9 mouse cellular contexts compared by ENCODE assay signal in genomic region chr4:118171006-118171405, GRCm38 (mm10). TPM values are rescaled to one million over a fixed set of nuclear protein-coding genes. Genes with fewer than 3 reads are reported as not detected.
DNase-seq lines count a peak whose midpoint lies in the region; ATAC-seq and TF ChIP-seq lines count a peak whose summit lies in the region.
"Had no signal": no experiment of that assay in that cellular context is flagged by ENCODE, and none has a peak within 500 bp of the region (broad histone marks: within the 10 kb centered on the region; RNA-seq: fewer than 3 reads in every experiment).

No protein-coding gene starts in this region.

- H3K27me3 ChIP-seq in heart, adult 2 months (ENCODE audit: control insufficient read depth, insufficient read depth, low read length) = no peaks in the 10 kb centered on the region
- no peaks in the 10 kb centered on the region for H3K27me3 ChIP-seq in thymus, adult 2 months (ENCODE audit: control insufficient read depth, insufficient read depth, low read length)
- no peaks in the 10 kb centered on the region for H3K27me3 ChIP-seq in heart, embryonic 12.5 days (replicated peaks)
- H3K27me3 ChIP-seq: stomach, embryonic 15.5 days had no signal

- TF ChIP-seq EP300 in heart, adult 2 months (IDR thresholded peaks at IDR 0.05; ENCODE audit: insufficient read depth, low read depth, low read length) = no peak

- intact Hi-C loops in heart, adult 2 months (cut with DNase I) = no loop called here

- no peak overlapping the region for H3K4me3 ChIP-seq in heart, adult 2 months
- no peak overlapping the region for H3K4me3 ChIP-seq in thymus, adult 2 months (ENCODE audit: control insufficient read depth, insufficient read depth, low read length)
- H3K4me3 ChIP-seq in heart, embryonic 12.5 days = no peak overlapping the region
- H3K4me3 ChIP-seq: stomach, embryonic 15.5 days had no signal

- DNase-seq in heart, adult 2 months = no peak
- DNase-seq in heart, adult 11 months = no peak
- DNase-seq in thymus, adult 2 months = peak; percentile 43
- DNase-seq in thymus, adult 18-20 months = no peak
- peak; percentile 59 for DNase-seq in induced T-regulatory cell, adult 2 months (ENCODE audit: low read depth)
- no peak for DNase-seq in layer of hippocampus, postnatal 25 days (ENCODE audit: extremely low spot score in 1 of 2, low spot score in 1 of 2)

- no peaks in the 10 kb centered on the region for H3K4me1 ChIP-seq in heart, adult 2 months (ENCODE audit: control insufficient read depth, insufficient read depth, low read length)
- no peaks in the 10 kb centered on the region for H3K4me1 ChIP-seq in thymus, adult 2 months (replicated peaks; ENCODE audit: control insufficient read depth, insufficient read depth, low read length)
- no peaks in the 10 kb centered on the region for H3K4me1 ChIP-seq in heart, embryonic 12.5 days (replicated peaks)
- H3K4me1 ChIP-seq: stomach, embryonic 15.5 days had no signal

- TF ChIP-seq POLR2A in heart, adult 2 months (IDR thresholded peaks at IDR 0.05; ENCODE audit: insufficient read depth, low read depth, low read length) = no peak
- TF ChIP-seq POLR2A in thymus, adult 2 months (IDR thresholded peaks at IDR 0.05; ENCODE audit: control insufficient read depth, extremely low read depth, insufficient read depth, low read length, poor library complexity) = no peak

- no peaks in the 10 kb centered on the region; the same call in 1 of the 2 replicates for H3K36me3 ChIP-seq in heart, adult 2 months (ENCODE audit: control insufficient read depth, insufficient read depth, low read length)
- H3K36me3 ChIP-seq in thymus, adult 2 months (ENCODE audit: control insufficient read depth, insufficient read depth, low read length) = peaks cover 76% of the 10 kb centered on the region
- H3K36me3 ChIP-seq in heart, embryonic 12.5 days = peaks cover 98% of the 10 kb centered on the region

- H3K4me2 ChIP-seq in heart, embryonic 12.5 days = no peak overlapping the region
- H3K4me2 ChIP-seq: stomach, embryonic 15.5 days had no signal

- ATAC-seq in monocyte, adult 5-6 weeks (replicated peaks; ENCODE audit: insufficient number of reproducible peaks, low FRiP score, low TSS enrichment, poor library complexity, severe bottlenecking) = no peak
- no peak for ATAC-seq in heart, embryonic 12.5 days (ENCODE audit: insufficient number of reproducible peaks, low FRiP score)

- no peak overlapping the region for H3K27ac ChIP-seq in heart, adult 2 months
- H3K27ac ChIP-seq in thymus, adult 2 months (ENCODE audit: control insufficient read depth, insufficient read depth, low read length) = no peak overlapping the region
- H3K27ac ChIP-seq in heart, embryonic 12.5 days (ENCODE audit: poor library complexity, severe bottlenecking) = no peak overlapping the region
- H3K27ac ChIP-seq: stomach, embryonic 15.5 days had no signal

- WGBS in heart, adult 2 months = 93% methylated on average over 9 of the region's 9 CpGs
- WGBS in thymus, adult 2 months = 92% methylated on average over 9 of the region's 9 CpGs
- 84% methylated on average over 9 of the region's 9 CpGs for WGBS in heart, embryonic 12.5 days

- TF ChIP-seq CTCF in heart, adult 2 months (IDR thresholded peaks at IDR 0.05) = peak; percentile 66
- peak; percentile 74; the same call in 1 of the 2 replicates for TF ChIP-seq CTCF in thymus, adult 2 months (IDR thresholded peaks at IDR 0.05; ENCODE audit: borderline replicate concordance, control insufficient read depth, extremely low read depth, insufficient read depth, low read length, poor library complexity)

- no peaks in the 10 kb centered on the region for H3K9me3 ChIP-seq in heart, embryonic 12.5 days (replicated peaks)
- H3K9me3 ChIP-seq: stomach, embryonic 15.5 days had no signal

- H3K79me2 ChIP-seq in heart, adult 2 months (replicated peaks; ENCODE audit: control insufficient read depth, insufficient read depth, low read length) = no peaks in the 10 kb centered on the region

- no peak overlapping the region for H3K9ac ChIP-seq in heart, adult 2 months (ENCODE audit: low read depth, low read length)
- H3K9ac ChIP-seq in heart, embryonic 12.5 days = no peak overlapping the region
- H3K9ac ChIP-seq: stomach, embryonic 15.5 days had no signal

RNA-seq across cellular contexts. Expression of gene Kdm4a, which starts 8.8 kb away (rescaled TPM):
- 10 to 100 TPM; 23.5 to 26.3 TPM for total RNA-seq in heart, adult 2 months (2021)
- 18.7 and 26.5 TPM in 2 replicates for polyA plus RNA-seq in heart, adult 2 months (2012; rRNA removed)
- polyA plus RNA-seq in thymus, adult 2 months (2012; rRNA removed) = 63.9 and 69.2 TPM in 2 replicates
- 43.8 to 59.4 TPM (median 48.6 TPM) in 3 replicates for total RNA-seq in monocyte, adult 5-6 weeks (2017)
- polyA plus RNA-seq in heart, embryonic 12.5 days (2016; fragmentation: Nextera tagmentation; extraction: Ambion mirVana) = 26.8 and 27.5 TPM in 2 replicates
- total RNA-seq in layer of hippocampus, postnatal 25 days (2021) = 10 to 100 TPM; 45.4 to 48.1 TPM

RNA-seq across cellular contexts. Expression of gene St3gal3, which starts 36.3 kb away (rescaled TPM):
- total RNA-seq in heart, adult 2 months (2021) = 10 to 100 TPM; 55.8 to 70.6 TPM
- 54.9 and 68.2 TPM in 2 replicates for polyA plus RNA-seq in heart, adult 2 months (2012; rRNA removed)
- polyA plus RNA-seq in thymus, adult 2 months (2012; rRNA removed) = 19.3 TPM in 2 replicates
- total RNA-seq in monocyte, adult 5-6 weeks (2017) = 2.3 to 4.7 TPM (median 3.3 TPM) in 3 replicates
- 7.4 and 8.8 TPM in 2 replicates for polyA plus RNA-seq in heart, embryonic 12.5 days (2016; fragmentation: Nextera tagmentation; extraction: Ambion mirVana)
- total RNA-seq in layer of hippocampus, postnatal 25 days (2021) = 10 to 100 TPM; 43.0 to 46.6 TPM

Comparison
In these comparisons a context has a peak if more than half of its experiments do, and no peak if none do; other contexts are left out.
1. DNase-seq: peak in thymus, adult 2 months (single experiment) and induced T-regulatory cell, adult 2 months (single experiment); none in heart, adult 2 months (0 of 2), heart, adult 11 months (single experiment), thymus, adult 18-20 months (0 of 2) and layer of hippocampus, postnatal 25 days (0 of 2).